Mouse (Mus musculus): Measurements from ENCODE around the gene Naa35.

GRCm38 (mm10) chr13:59639368-59640177, 54.5 kb downstream of the Naa35 start:
- TF ChIP-seq CTCF (IDR thresholded peaks at IDR 0.05; ENCODE audit: control insufficient read depth, insufficient read depth, insufficient read length): no peak
- TF ChIP-seq MAX (IDR thresholded peaks at IDR 0.05): no peak
- no peak for TF ChIP-seq MYOG (IDR thresholded peaks at IDR 0.05; ENCODE audit: control insufficient read depth, extremely low read depth, insufficient read length)
- no peak for TF ChIP-seq USF1 (IDR thresholded peaks at IDR 0.05; ENCODE audit: low read depth)
- TF ChIP-seq CEBPB (IDR thresholded peaks at IDR 0.05; ENCODE audit: low read depth): no peak
